Mouse (Mus musculus) thymus, adult 2 months (tissue): ENCODE measurements around the gene Zfp809. TPM values are rescaled to one million over a fixed set of nuclear protein-coding genes. Genes with fewer than 3 reads are reported as not detected.

Experiments
- DNase-seq: peaks from one replicate; pipeline ENCODE4 v3.0.0; 2021
- H3K27ac ChIP-seq: fragments of 200-500 bp; 2 replicates; pipeline ENCODE4 v1.5.1; 2012; ENCODE audit warnings: low read length, control low read depth; ENCODE audit not compliant: control insufficient read depth, insufficient read depth
- H3K27me3 ChIP-seq: fragments of 200-500 bp; 2 replicates; pipeline ENCODE4 v1.6.1; 2012; ENCODE audit warnings: mild to moderate bottlenecking, low read length, moderate library complexity, mixed read lengths; ENCODE audit not compliant: control insufficient read depth, insufficient read depth
- H3K36me3 ChIP-seq: fragments of 200-500 bp; 2 replicates; pipeline ENCODE4 v1.6.1; 2012; ENCODE audit warnings: mild to moderate bottlenecking, low read length, moderate library complexity; ENCODE audit not compliant: control insufficient read depth, insufficient read depth
- H3K4me1 ChIP-seq: fragments of 200-500 bp; replicated peaks from 2 replicates; pipeline ENCODE4 v1.6.1; 2012; ENCODE audit warnings: low read length; ENCODE audit not compliant: control insufficient read depth, insufficient read depth
- H3K4me3 ChIP-seq: fragments of 200-500 bp; 2 replicates; pipeline ENCODE4 v1.5.1; 2012; ENCODE audit warnings: mild to moderate bottlenecking, low read length, control low read depth, moderate library complexity; ENCODE audit not compliant: control insufficient read depth, insufficient read depth
- CTCF ChIP-seq: fragments of 200-500 bp; IDR thresholded peaks from 2 replicates; pipeline ENCODE4 v1.5.1; 2012; ENCODE audit warnings: mild to moderate bottlenecking, control low read depth, low read length, moderate library complexity, borderline replicate concordance; ENCODE audit not compliant: control insufficient read depth, poor library complexity, insufficient read depth; ENCODE audit errors: extremely low read depth
- POLR2A ChIP-seq: fragments of 200-500 bp; IDR thresholded peaks from 2 replicates; pipeline ENCODE4 v1.6.1; 2012; ENCODE audit warnings: mild to moderate bottlenecking, low read length, control low read depth, moderate library complexity; ENCODE audit not compliant: control insufficient read depth, poor library complexity, insufficient read depth; ENCODE audit errors: extremely low read depth
- WGBS: fragments of 180-500 bp; shearing (Covaris S2); methylation state at CpG from one replicate; pipeline ENCODE4 v1.1.7; 2018; 5-methylcytosine and 5-hydroxymethylcytosine counted together
- polyA plus RNA-seq: library from polyadenylated mRNA; depleted of rRNA; stranded (reverse); fragments of >200 nt; gene quantifications from 2 replicates; pipeline ENCODE4 v1.2.3, GENCODE M21; 2012

The Zfp809 gene
- polyA plus RNA-seq, 1 experiment, result 20.8 TPM

- Histone ChIP-seq H3K27me3 (no peaks in the 10 kb centered on the region), H3K27ac (no peak overlapping the region), H3K4me1 (peaks cover 2% of the 10 kb centered on the region; the same call in 1 of the 2 replicates), H3K4me3 (no peak overlapping the region), H3K36me3 (peaks cover 8% of the 10 kb centered on the region)
- no peak for DNase-seq
- no peak for TF ChIP-seq CTCF
- no peak for TF ChIP-seq POLR2A
Observed at GRCm38 (mm10) chr9:22230556-22230955, 5.0 kb downstream of the Zfp809 start.

GRCm38 (mm10) chr9:22240001-22240400 lies 14.5 kb downstream of the Zfp809 start:
- no peak for DNase-seq
- 99% methylated on average over 4 of the region's 4 CpGs for WGBS
- TF ChIP-seq CTCF (no peak), POLR2A (no peak)
- Histone ChIP-seq H3K4me1 (no peaks in the 10 kb centered on the region), H3K27ac (no peak overlapping the region), H3K27me3 (no peaks in the 10 kb centered on the region), H3K4me3 (no peak overlapping the region), H3K36me3 (peaks cover 70% of the 10 kb centered on the region)

GRCm38 (mm10) chr9:22244242-22244641 lies 18.7 kb downstream of the Zfp809 start:
- no peak for DNase-seq
- H3K27me3 ChIP-seq, result no peaks in the 10 kb centered on the region
- H3K4me3 ChIP-seq, result no peak overlapping the region
- no peak overlapping the region for H3K27ac ChIP-seq
- TF ChIP-seq CTCF (no peak), POLR2A (no peak)
- 96% methylated on average over 2 of the region's 2 CpGs for WGBS
- peaks cover 44% of the 10 kb centered on the region for H3K36me3 ChIP-seq
- H3K4me1 ChIP-seq, result no peaks in the 10 kb centered on the region

GRCm38 (mm10) chr9:22256579-22256978 lies 31.1 kb downstream of the Zfp809 start:
- TF ChIP-seq CTCF, result no peak
- TF ChIP-seq POLR2A, result no peak
- Histone ChIP-seq H3K27me3 (no peaks in the 10 kb centered on the region), H3K4me3 (no peak overlapping the region), H3K27ac (no peak overlapping the region), H3K36me3 (peaks cover 17% of the 10 kb centered on the region), H3K4me1 (no peaks in the 10 kb centered on the region)
- WGBS, result 94% methylated on average over 4 of the region's 4 CpGs
- DNase-seq, result no peak

- Histone ChIP-seq H3K4me1 (no peaks in the 10 kb centered on the region), H3K27ac (no peak overlapping the region), H3K27me3 (no peaks in the 10 kb centered on the region), H3K36me3 (peaks cover 2% of the 10 kb centered on the region; the same call in 1 of the 2 replicates), H3K4me3 (no peak overlapping the region)
- WGBS, result 87% methylated on average over 8 of the region's 8 CpGs
- DNase-seq, result no peak
- TF ChIP-seq POLR2A, result no peak
- TF ChIP-seq CTCF, result no peak
Observed at GRCm38 (mm10) chr9:22258784-22259183, 33.3 kb downstream of the Zfp809 start.

DNA sequence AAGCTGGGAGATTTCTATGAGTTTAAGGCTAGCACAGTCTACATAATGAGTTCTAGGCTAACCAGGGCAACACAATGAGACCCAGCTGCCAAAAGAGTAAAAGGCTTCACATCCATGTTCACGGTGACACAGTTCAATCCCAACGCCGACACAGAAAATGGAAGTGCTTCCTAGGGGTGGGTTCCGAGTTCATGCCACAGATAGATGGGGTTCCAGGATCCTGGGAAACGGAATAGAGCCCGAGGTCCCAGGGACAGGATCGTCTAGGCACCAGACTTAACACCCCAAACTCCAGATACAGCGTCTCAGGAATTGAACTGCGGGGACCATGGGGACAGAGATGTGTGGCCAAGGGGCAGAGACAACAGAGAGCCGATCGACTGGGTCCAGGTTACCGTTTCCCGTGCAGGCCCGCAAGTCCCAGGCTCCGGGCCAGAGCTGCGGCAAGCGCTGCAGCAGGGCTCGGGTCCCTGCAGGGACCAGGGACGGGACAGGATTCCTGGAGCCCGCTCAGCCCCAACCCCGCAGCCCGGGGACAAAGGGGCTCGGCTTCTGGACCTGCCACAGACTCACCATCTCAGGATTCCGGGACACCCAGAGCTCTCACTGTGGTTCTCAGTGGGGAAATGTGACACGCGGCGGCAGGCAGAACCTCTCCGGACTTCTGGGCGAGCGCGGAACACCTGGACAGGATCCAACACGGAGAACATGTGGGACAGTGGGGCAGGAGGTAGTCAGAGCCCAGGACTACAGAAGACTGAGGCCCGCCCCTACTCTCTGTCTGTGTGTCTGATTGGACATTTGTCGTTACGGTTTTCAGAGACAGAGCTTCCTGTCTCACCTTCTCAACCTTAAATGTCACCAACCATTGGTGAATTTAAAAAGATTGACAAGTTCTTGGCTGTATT lies 33.9 kb downstream of the Zfp809 start, which contains the start of gene Zfp599:
Gene Zfp599 (minus strand): TSS at position 712 of the 908 bp plus-strand sequence.
- no peaks in the 10 kb centered on the region for H3K27me3 ChIP-seq
- H3K36me3 ChIP-seq, result no peaks in the 10 kb centered on the region
- no peak for TF ChIP-seq CTCF
- no peak for TF ChIP-seq POLR2A
- H3K27ac ChIP-seq, result no peak within 1 kb of the TSS
- WGBS, result under 1% methylated on average over 35 of the region's 35 CpGs
- peak within 1 kb of the TSS; percentile 65 for H3K4me3 ChIP-seq
- peak; percentile 80 for DNase-seq
- no peaks in the 10 kb centered on the region for H3K4me1 ChIP-seq
